Mouse (Mus musculus) midbrain, postnatal 0 days (tissue): ENCODE results near the gene Olfr247. TPM values are rescaled to one million over a fixed set of nuclear protein-coding genes. Genes with fewer than 3 reads are reported as not detected.
"Not testable (repeated sequence)": the region's sequence is repeated elsewhere in the genome, so short reads cannot be mapped to it uniquely, and the experiment has no call there.

Source experiments
- ATAC-seq: fragments of 200-750 bp; cut with Nextera tagmentation; 2 replicates; pipeline ENCODE4 v1.8.0; 2017; ENCODE audit warnings: moderate number of reproducible peaks, mild to moderate bottlenecking, moderate TSS enrichment, moderate library complexity; ENCODE audit not compliant: low FRiP score
- DNase-seq: peaks from one replicate; pipeline ENCODE4 v3.0.0-alpha.2; 2015; ENCODE audit warnings: low spot score
- H3K27ac ChIP-seq: fragments of 300-500 bp; sonication (generic); 2 replicates; pipeline ENCODE4 v1.5.1; 2014; ENCODE audit warnings: low read depth, mild to moderate bottlenecking, low read length, mixed read lengths
- H3K27me3 ChIP-seq: fragments of 300-500 bp; sonication (generic); 2 replicates; pipeline ENCODE4 v1.6.1; 2014; ENCODE audit warnings: low read length, control low read depth, mixed read lengths; ENCODE audit not compliant: insufficient read depth
- H3K36me3 ChIP-seq: fragments of 300-500 bp; sonication (generic); 2 replicates; pipeline ENCODE4 v1.6.1; 2014; ENCODE audit warnings: low read length, control low read depth, mixed read lengths; ENCODE audit not compliant: insufficient read depth
- H3K4me1 ChIP-seq: fragments of 300-500 bp; sonication (generic); 2 replicates; pipeline ENCODE4 v1.6.1; 2014; ENCODE audit warnings: mild to moderate bottlenecking, control low read depth, antibody characterized with exemption, low read length, mixed read lengths; ENCODE audit not compliant: insufficient read depth
- H3K4me2 ChIP-seq: fragments of 300-500 bp; sonication (generic); 2 replicates; pipeline ENCODE4 v1.6.1; 2014; ENCODE audit warnings: low read depth, mild to moderate bottlenecking, low read length, mixed read lengths; ENCODE audit not compliant: poor library complexity, severe bottlenecking
- H3K4me3 ChIP-seq: fragments of 300-500 bp; sonication (generic); 2 replicates; pipeline ENCODE4 v1.5.1; 2014; ENCODE audit warnings: low read depth, mild to moderate bottlenecking, low read length, moderate library complexity
- H3K9ac ChIP-seq: fragments of 300-500 bp; sonication (generic); replicated peaks from 2 replicates; pipeline ENCODE4 v1.6.1; 2014; ENCODE audit warnings: mild to moderate bottlenecking, low read length, moderate library complexity, mixed read lengths; ENCODE audit not compliant: poor library complexity, severe bottlenecking
- H3K9me3 ChIP-seq: fragments of 300-500 bp; sonication (generic); 2 replicates; pipeline ENCODE4 v1.6.1; 2016; ENCODE audit warnings: low read length, control low read depth
- CTCF ChIP-seq: IDR thresholded peaks from 2 replicates; pipeline ENCODE4 v1.5.1; 2016; ENCODE audit warnings: antibody characterized with exemption, mild to moderate bottlenecking
- WGBS: fragments of 180-500 bp; shearing (Covaris S2); extraction: QIAGEN DNeasy Blood & Tissue Kit; methylation state at CpG from one replicate; pipeline ENCODE4 v1.1.7; 2014; 5-methylcytosine and 5-hydroxymethylcytosine counted together
- polyA plus RNA-seq: library from polyadenylated mRNA; unstranded; fragments of >200 nt; fragmentation: Nextera tagmentation; extraction: Ambion mirVana; gene quantifications from 2 replicates; pipeline ENCODE4 v1.2.1, GENCODE M21; 2015
- total RNA-seq: library from RNA; depleted of rRNA; stranded (reverse); fragments of >200 nt; gene quantifications from 2 replicates; pipeline ENCODE4 v1.2.3, GENCODE M21; 2014; rRNA removed

Olfr247 gene
- total RNA-seq (not detected in 2 replicates), polyA plus RNA-seq (not detected in 2 replicates)

- H3K4me2 ChIP-seq, DNase-seq, H3K9ac ChIP-seq, H3K9me3 ChIP-seq, H3K27ac ChIP-seq, H3K4me3 ChIP-seq, H3K4me1 ChIP-seq, H3K27me3 ChIP-seq, H3K36me3 ChIP-seq, ATAC-seq: not testable (repeated sequence)
- WGBS, result no CpG with 5 or more reads among the region's 2 CpGs
These were observed at the start of gene Olfr247 for GRCm38 (mm10) chr10:129976040-129976439. Olfr247 (minus strand) TSS chr10:129976140.

DNA sequence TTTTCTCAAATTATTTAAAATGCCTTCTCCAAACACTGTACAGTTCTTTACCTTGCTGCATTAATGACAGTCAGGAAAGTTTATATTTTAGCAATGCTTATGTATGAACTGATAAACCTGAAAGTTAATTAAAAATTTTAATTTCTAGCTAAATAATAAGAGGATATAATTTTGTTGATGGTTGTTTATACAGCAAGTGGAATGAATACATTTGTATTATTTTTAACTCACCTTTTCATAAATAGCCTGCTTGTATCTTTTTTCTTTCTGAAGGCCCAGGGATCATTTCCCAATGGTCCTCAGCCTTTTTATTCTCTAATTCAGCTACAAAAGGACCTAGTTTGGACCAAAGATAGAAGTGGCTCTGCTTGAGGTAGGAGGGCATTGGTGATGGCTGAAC, 36.4 kb upstream of the Olfr247 start, which contains the start of gene Olfr820:
Olfr820 (plus strand) TSS at position 301 of the 400 bp plus-strand sequence.
- TF ChIP-seq CTCF, result no peak
- no peaks in the 10 kb centered on the region for H3K4me1 ChIP-seq
- no peaks in the 10 kb centered on the region for H3K36me3 ChIP-seq
- no peaks in the 10 kb centered on the region for H3K27me3 ChIP-seq
- H3K27ac ChIP-seq, result no peak within 1 kb of the TSS
- H3K9me3 ChIP-seq, result no peaks in the 10 kb centered on the region
- ATAC-seq, result no peak
- no peak for DNase-seq
- no peak within 1 kb of the TSS for H3K9ac ChIP-seq
- H3K4me2 ChIP-seq, result no peak within 1 kb of the TSS
- H3K4me3 ChIP-seq, result no peak within 1 kb of the TSS

GRCm38 (mm10) chr10:130005366-130005765, 29.4 kb upstream of the Olfr247 start:
- H3K4me1 ChIP-seq, DNase-seq, H3K36me3 ChIP-seq, H3K4me3 ChIP-seq, H3K9me3 ChIP-seq, ATAC-seq, H3K27me3 ChIP-seq, H3K27ac ChIP-seq, H3K9ac ChIP-seq, H3K4me2 ChIP-seq: not testable (repeated sequence)
- 87% methylated on average over 4 of the region's 4 CpGs for WGBS

DNA sequence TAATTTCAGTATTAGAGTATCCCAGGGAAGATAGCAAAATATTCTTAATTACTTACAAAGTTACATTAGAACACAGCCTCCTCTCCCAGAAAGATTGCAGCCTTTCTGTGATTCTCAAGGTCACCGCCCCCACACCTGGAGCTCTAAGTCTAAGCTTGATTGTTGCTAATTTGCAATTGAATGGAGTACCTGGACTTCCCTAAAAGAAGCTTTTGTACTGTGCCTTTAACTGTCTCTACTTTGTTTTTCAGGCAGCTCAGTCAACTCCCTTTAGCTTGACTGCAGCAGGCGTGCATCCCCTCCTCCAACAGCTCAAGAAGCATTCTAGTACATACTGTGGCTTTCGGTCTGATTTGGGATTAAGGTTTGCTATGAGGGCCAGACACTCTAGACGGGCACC, 28.2 kb upstream of the Olfr247 start:
- H3K27me3 ChIP-seq, H3K27ac ChIP-seq, H3K4me3 ChIP-seq, H3K9ac ChIP-seq, DNase-seq, H3K9me3 ChIP-seq, H3K4me1 ChIP-seq, H3K4me2 ChIP-seq, ATAC-seq, H3K36me3 ChIP-seq: not testable (repeated sequence)
- WGBS, result 81% methylated on average over 4 of the region's 4 CpGs

GRCm38 (mm10) chr10:129984962-129985361, 9.0 kb upstream of the Olfr247 start, which contains the start of gene Gm10310:
Gm10310 (minus strand) TSS chr10:129985062.
- H3K27me3 ChIP-seq, H3K27ac ChIP-seq: not testable (repeated sequence)

GRCm38 (mm10) chr10:129981867-129982266, 5.9 kb upstream of the Olfr247 start:
- not testable (repeated sequence) for H3K9ac ChIP-seq, H3K9me3 ChIP-seq, H3K27ac ChIP-seq, H3K36me3 ChIP-seq, ATAC-seq, H3K4me1 ChIP-seq, DNase-seq, H3K4me2 ChIP-seq, H3K4me3 ChIP-seq, H3K27me3 ChIP-seq
- no CpG with 5 or more reads among the region's 3 CpGs for WGBS

More at GRCm38 (mm10) chr10:129984962-129985361, 9.0 kb upstream of the Olfr247 start, which contains the start of gene Gm10310:
- not testable (repeated sequence) for H3K9ac ChIP-seq, H3K36me3 ChIP-seq, H3K9me3 ChIP-seq, H3K4me2 ChIP-seq, H3K4me1 ChIP-seq, H3K4me3 ChIP-seq, DNase-seq, ATAC-seq
- WGBS, result no CpG with 5 or more reads among the region's 1 CpGs

- ATAC-seq, H3K4me1 ChIP-seq, H3K4me3 ChIP-seq, H3K9ac ChIP-seq, H3K27me3 ChIP-seq, H3K36me3 ChIP-seq, H3K9me3 ChIP-seq, DNase-seq, H3K27ac ChIP-seq, H3K4me2 ChIP-seq: not testable (repeated sequence)
- WGBS, result no CpG with 5 or more reads among the region's 3 CpGs
These were observed 2.9 kb downstream of the Olfr247 start for GRCm38 (mm10) chr10:129972994-129973393.

GRCm38 (mm10) chr10:129967166-129967565, 8.8 kb downstream of the Olfr247 start, which contains the start of gene Olfr819:
Olfr819 (minus strand) TSS chr10:129967266.
- H3K27me3 ChIP-seq, H3K9ac ChIP-seq, H3K36me3 ChIP-seq, H3K4me1 ChIP-seq, DNase-seq, H3K4me3 ChIP-seq, H3K9me3 ChIP-seq, H3K4me2 ChIP-seq, H3K27ac ChIP-seq, ATAC-seq: not testable (repeated sequence)
- 79% methylated on average over 2 of the region's 2 CpGs for WGBS

GRCm38 (mm10) chr10:129966232-129966631, 9.7 kb downstream of the Olfr247 start:
- not testable (repeated sequence) for H3K4me1 ChIP-seq, H3K9ac ChIP-seq, H3K27me3 ChIP-seq, H3K9me3 ChIP-seq, DNase-seq, H3K27ac ChIP-seq, H3K4me3 ChIP-seq, H3K4me2 ChIP-seq, ATAC-seq, H3K36me3 ChIP-seq
- 94% methylated on average over 2 of the region's 3 CpGs for WGBS
